Mouse (Mus musculus) lung, adult 2 months (tissue): ENCODE results near the gene Stambpl1.

ENCODE experiments used
- CTCF ChIP-seq: fragments of 200-500 bp; IDR thresholded peaks from 2 replicates; pipeline ENCODE4 v1.5.1; 2011; ENCODE audit warnings: mild to moderate bottlenecking, low read length, control low read depth; ENCODE audit not compliant: insufficient read depth
- POLR2A ChIP-seq: fragments of 200-500 bp; IDR thresholded peaks from 2 replicates; pipeline ENCODE4 v1.6.1; 2011; ENCODE audit warnings: low read depth, mild to moderate bottlenecking, control low read depth, low read length, borderline replicate concordance; ENCODE audit errors: extremely low read depth

DNA sequence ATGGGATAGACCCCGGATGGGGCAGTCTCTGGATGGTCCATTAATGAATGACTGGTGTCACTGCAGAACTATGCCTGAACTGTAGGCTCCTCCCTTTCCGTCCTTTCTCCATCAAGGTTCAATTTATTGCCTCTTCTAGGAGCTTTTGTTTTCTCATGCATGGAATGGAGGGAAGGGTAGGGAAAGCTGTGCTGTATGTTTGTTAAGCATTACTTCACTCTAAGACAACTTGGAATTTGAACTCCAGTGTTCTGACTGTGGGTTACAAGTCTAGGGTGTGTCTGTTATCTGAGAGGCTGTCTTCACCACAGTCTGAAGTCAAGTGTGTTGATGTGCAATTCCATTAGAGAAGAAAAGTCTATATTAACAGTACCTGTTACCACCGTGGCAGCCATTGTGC is 17.0 kb downstream of the Stambpl1 start:
- TF ChIP-seq CTCF (no peak), POLR2A (no peak)
